Mouse (Mus musculus): Measurements from ENCODE around the gene Sall4. TPM values are rescaled to one million over a fixed set of nuclear protein-coding genes. Genes with fewer than 3 reads are reported as not detected.

The Sall4 gene
- total RNA-seq, 4 experiments from 2014 or later = 0.39 to 0.66 TPM; not detected in 2

Other genes with a start within 250 kb of the Sall4 start
- gene Nfatc2, start 166.3 kb downstream of the Sall4 start, total RNA-seq (2022) = 10 to 100 TPM; 15.2 to 16.8 (median 15.6) TPM
- 100 to 1,000 TPM; 400 to 416 (median 410) TPM for gene Atp9a, start 25.5 kb downstream of the Sall4 start, total RNA-seq (2022)
- gene Zfp64, start 187.6 kb upstream of the Sall4 start, total RNA-seq (2022) = 10 to 100 TPM; 19.2 to 21.7 (median 20.0) TPM

All from left cerebral cortex, adult 8-10 months (tissue).